Mouse (Mus musculus) kidney, adult 2 months (tissue): ENCODE measurements around the gene Cox19.

Experiments used
- CTCF ChIP-seq: fragments of 200-500 bp; conservative IDR thresholded peaks from 2 replicates; pipeline ENCODE4 v1.5.1; 2011; ENCODE audit warnings: low read depth, mild to moderate bottlenecking, control low read depth, low read length, moderate library complexity, mixed read lengths; ENCODE audit not compliant: insufficient read depth, insufficient read length
- POLR2A ChIP-seq: fragments of 200-500 bp; IDR thresholded peaks from one replicate; pipeline ENCODE4 v1.6.1; 2011; ENCODE audit warnings: low read depth, low read length, control low read depth

DNA sequence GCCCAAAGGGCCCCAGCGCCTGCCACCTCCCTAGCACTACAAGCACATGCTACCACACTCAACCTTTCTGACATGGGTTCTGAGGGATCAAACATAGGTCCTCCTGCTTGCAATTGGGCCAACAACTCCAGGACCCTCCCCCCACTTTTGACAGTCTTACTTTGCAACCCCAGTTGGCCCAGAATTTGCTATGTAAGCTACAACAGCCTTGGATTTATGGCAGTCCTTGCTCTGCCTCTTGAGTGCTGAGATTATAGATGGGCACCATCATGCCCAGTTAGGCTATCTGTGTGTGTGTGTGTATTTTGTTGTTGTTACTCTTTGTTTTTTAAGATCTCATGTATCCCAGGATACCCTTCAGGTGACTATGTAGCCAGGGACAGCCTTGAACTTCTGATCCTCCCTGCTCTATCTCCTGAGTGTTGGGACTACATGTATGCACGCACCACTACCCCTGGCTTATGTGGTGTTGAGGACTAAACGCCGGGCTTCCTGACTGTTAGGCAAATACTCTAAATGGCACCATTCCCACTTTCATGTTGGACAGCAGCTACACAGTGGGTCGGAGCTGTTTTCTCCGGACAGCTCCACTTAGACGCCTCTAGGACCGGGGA, 28.7 kb upstream of the Cox19 start:
- TF ChIP-seq POLR2A (no peak), CTCF (no peak)
